Mouse (Mus musculus): ENCODE data around the gene Mpdu1.
"Not testable (repeated sequence)": the region's sequence is repeated elsewhere in the genome, so short reads cannot be mapped to it uniquely, and the experiment has no call there.

- not testable (repeated sequence) for TF ChIP-seq POLR2A (IDR thresholded peaks at IDR 0.05; ENCODE audit: control insufficient read depth, low read depth, low read length); CTCF (IDR thresholded peaks at IDR 0.05; ENCODE audit: control insufficient read depth, insufficient read depth, insufficient replicate concordance, low read depth, low read length)
These were observed 40.9 kb upstream of the Mpdu1 start for GRCm38 (mm10) chr11:69703381-69703780.

Data from testis, adult 2 months (tissue).